Mouse (Mus musculus) bone marrow macrophage, adult 2 months (primary cell): ENCODE data around the gene Rexo1. TPM values are rescaled to one million over a fixed set of nuclear protein-coding genes. Genes with fewer than 3 reads are reported as not detected.

Experiments
- H3K27ac ChIP-seq: 2 replicates; pipeline ENCODE4 v1.5.1; 2012; ENCODE audit warnings: low read depth, low read length; ENCODE audit not compliant: insufficient read depth
- H3K4me1 ChIP-seq: 2 replicates; pipeline ENCODE4 v1.6.1; 2012; ENCODE audit warnings: low read length; ENCODE audit not compliant: control insufficient read depth, insufficient read depth
- H3K4me3 ChIP-seq: 2 replicates; pipeline ENCODE4 v1.5.1; 2012; ENCODE audit warnings: mild to moderate bottlenecking, low read length, moderate library complexity; ENCODE audit not compliant: insufficient read depth
- CTCF ChIP-seq: IDR thresholded peaks from 2 replicates; pipeline ENCODE4 v1.5.1; 2012; ENCODE audit warnings: low read depth, mild to moderate bottlenecking, low read length, moderate library complexity
- POLR2A ChIP-seq: IDR thresholded peaks from 2 replicates; pipeline ENCODE4 v1.6.1; 2012; ENCODE audit warnings: mild to moderate bottlenecking, low read depth, low read length, borderline replicate concordance
- polyA plus RNA-seq: library from polyadenylated mRNA; stranded (reverse); fragments of >200 nt; gene quantifications from 2 replicates; pipeline ENCODE4 v1.2.4, GENCODE M21; 2012; ENCODE audit not compliant: missing spikeins, insufficient read depth, insufficient read length

Gene Rexo1
- polyA plus RNA-seq, 1 experiment = 29.8 TPM

DNA sequence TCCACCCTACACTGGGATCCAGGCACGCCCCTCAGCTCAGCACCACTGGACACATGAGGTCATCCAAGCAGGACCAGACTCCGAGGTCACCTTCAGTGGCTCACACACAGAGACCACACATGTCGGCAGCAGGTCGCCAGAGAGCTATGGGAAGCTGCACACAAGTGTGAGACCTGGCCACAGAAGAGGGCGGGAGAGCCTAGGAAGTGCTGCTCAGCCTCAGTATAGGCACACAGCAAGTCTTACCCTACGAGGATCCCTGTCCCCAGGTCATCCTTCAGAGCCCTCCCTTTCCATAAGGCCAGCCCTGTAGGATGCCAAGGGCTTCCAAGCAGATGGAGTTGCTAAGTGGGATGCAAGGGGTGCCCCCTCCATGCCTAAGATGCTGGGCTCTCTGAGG lies 7.4 kb downstream of the Rexo1 start:
- H3K27ac ChIP-seq = no peak overlapping the region
- no peak for TF ChIP-seq CTCF
- TF ChIP-seq POLR2A = no peak
- H3K4me1 ChIP-seq = peaks cover 15% of the 10 kb centered on the region
- H3K4me3 ChIP-seq = no peak overlapping the region

DNA sequence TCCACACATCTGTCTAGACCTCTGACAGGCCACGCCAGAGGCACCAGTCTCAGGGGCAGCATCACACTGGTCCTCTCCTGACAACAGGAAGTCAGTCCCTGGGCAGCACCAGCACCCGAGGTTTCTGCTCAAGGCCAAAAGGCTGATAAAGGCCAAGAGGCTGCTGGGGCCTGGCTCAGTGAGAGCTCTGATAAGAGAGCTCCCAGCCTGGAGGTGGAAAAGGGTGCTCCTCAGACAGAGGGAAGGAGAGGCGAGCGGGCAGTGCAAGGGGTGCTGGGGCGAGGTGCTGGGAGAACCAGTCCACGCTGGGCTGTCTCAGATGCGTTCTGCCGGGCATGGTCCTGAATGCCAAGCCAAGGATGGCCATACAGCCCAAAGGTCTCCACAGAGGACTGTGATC lies 7.8 kb downstream of the Rexo1 start:
- peaks cover 11% of the 10 kb centered on the region for H3K4me1 ChIP-seq
- TF ChIP-seq CTCF (no peak), POLR2A (no peak)
- H3K27ac ChIP-seq = no peak overlapping the region
- H3K4me3 ChIP-seq = no peak overlapping the region

GRCm38 (mm10) chr10:80552364-80552763 lies 9.0 kb downstream of the Rexo1 start:
- Histone ChIP-seq H3K27ac (no peak overlapping the region), H3K4me1 (no peaks in the 10 kb centered on the region; the same call in 1 of the 2 replicates), H3K4me3 (no peak overlapping the region)
- TF ChIP-seq POLR2A = no peak
- no peak for TF ChIP-seq CTCF

GRCm38 (mm10) chr10:80549279-80549678 lies 12.1 kb downstream of the Rexo1 start:
- TF ChIP-seq CTCF (no peak), POLR2A (no peak)
- Histone ChIP-seq H3K27ac (no peak overlapping the region), H3K4me3 (no peak overlapping the region), H3K4me1 (no peaks in the 10 kb centered on the region)

DNA sequence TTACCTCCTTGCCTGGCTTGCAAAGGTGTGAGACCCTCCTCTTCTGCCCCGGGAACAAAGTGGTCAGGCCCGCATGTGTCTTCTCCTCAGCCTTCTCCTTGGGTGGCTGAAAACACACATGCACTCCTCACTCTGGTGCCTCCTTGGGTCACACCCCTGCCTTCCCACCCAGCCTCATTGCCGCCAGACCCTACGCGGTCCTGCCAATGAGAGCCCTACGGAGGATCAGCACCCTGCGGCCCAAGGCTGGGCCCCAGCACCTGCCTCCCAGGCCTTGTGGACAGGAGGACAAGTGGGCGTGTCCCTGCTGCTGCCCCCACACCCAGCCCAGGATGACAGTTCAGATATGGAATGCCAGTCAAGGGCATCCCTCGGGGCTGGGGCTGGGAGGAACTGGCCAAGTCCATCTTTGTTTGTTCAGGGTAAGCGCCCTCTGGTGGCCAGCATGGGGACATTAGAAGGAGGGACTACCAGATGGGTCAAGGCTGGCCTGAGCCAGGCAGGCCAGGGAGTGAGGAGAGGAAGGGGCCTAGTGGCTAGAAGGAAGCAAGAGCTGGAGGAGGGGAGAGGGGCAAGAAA lies 12.8 kb downstream of the Rexo1 start:
- TF ChIP-seq CTCF (peak; percentile 85), POLR2A (no peak)
- Histone ChIP-seq H3K27ac (no peak overlapping the region), H3K4me3 (no peak overlapping the region), H3K4me1 (no peaks in the 10 kb centered on the region)

- Histone ChIP-seq H3K4me1 (no peaks in the 10 kb centered on the region), H3K27ac (no peak overlapping the region), H3K4me3 (no peak overlapping the region)
- no peak for TF ChIP-seq POLR2A
- no peak for TF ChIP-seq CTCF
Measured at GRCm38 (mm10) chr10:80547539-80547938, 13.8 kb downstream of the Rexo1 start.

GRCm38 (mm10) chr10:80546945-80547344 lies 14.4 kb downstream of the Rexo1 start:
- Histone ChIP-seq H3K4me3 (no peak overlapping the region), H3K4me1 (no peaks in the 10 kb centered on the region), H3K27ac (no peak overlapping the region)
- TF ChIP-seq POLR2A (no peak), CTCF (no peak)

- no peak overlapping the region for H3K4me3 ChIP-seq
- TF ChIP-seq CTCF = no peak
- TF ChIP-seq POLR2A = no peak
- H3K4me1 ChIP-seq = no peaks in the 10 kb centered on the region
- no peak overlapping the region for H3K27ac ChIP-seq
Measured at GRCm38 (mm10) chr10:80545590-80545989, 15.8 kb downstream of the Rexo1 start.

- H3K27ac ChIP-seq = no peak overlapping the region
- TF ChIP-seq POLR2A (no peak), CTCF (no peak)
- no peak overlapping the region for H3K4me3 ChIP-seq
- H3K4me1 ChIP-seq = 0 out of 2 replicates have a peak, but pooled peaks cover 2% of the 10 kb centered on the region
Measured at GRCm38 (mm10) chr10:80543873-80544272, 17.5 kb downstream of the Rexo1 start.

- Histone ChIP-seq H3K27ac (no peak overlapping the region), H3K4me3 (no peak overlapping the region), H3K4me1 (peaks cover 17% of the 10 kb centered on the region)
- TF ChIP-seq POLR2A (no peak), CTCF (no peak)
Measured at GRCm38 (mm10) chr10:80539493-80539892, 21.9 kb downstream of the Rexo1 start.

- Histone ChIP-seq H3K4me3 (peak within 1 kb of the TSS; percentile 48), H3K27ac (no peak within 1 kb of the TSS), H3K4me1 (peaks cover 17% of the 10 kb centered on the region)
- no peak for TF ChIP-seq POLR2A
- TF ChIP-seq CTCF = no peak
Measured at GRCm38 (mm10) chr10:80538710-80539394, 22.5 kb downstream of the Rexo1 start, which contains the start of gene Atp8b3. Gene Atp8b3, minus strand, starts transcription at chr10:80539124.
